Mouse (Mus musculus) MEL-GATA-1-ER (cell line): ENCODE data around the gene Slc24a4.
"Not testable (repeated sequence)": the region's sequence is repeated elsewhere in the genome, so short reads cannot be mapped to it uniquely, and the experiment has no call there.

ENCODE experiments used
- DNase-seq: peaks from one replicate; pipeline ENCODE4 v3.0.0-alpha.2; 2012; ENCODE audit warnings: low read depth; ENCODE audit errors: extremely low read depth

Slc24a4 gene

DNA sequence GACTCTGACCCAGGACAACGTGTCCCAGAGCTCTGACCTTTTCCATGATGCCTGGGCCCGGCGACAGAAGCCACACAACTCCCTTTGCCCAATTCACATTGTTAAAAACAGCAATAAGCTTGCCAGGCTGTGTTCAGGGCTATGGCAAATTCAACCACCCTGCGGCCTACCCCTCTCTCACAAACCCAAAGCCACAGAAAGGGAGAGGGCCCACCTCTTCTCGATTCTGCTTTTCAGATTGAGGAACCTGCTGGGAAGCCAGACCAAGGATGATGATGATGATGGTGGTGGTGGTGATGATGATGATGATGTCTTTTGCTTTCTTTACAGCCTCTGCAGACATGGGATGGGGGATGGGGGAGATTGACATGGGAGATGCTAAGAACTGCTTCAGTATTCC lies 117.7 kb downstream of the Slc24a4 start:
- DNase-seq = no peak

DNA sequence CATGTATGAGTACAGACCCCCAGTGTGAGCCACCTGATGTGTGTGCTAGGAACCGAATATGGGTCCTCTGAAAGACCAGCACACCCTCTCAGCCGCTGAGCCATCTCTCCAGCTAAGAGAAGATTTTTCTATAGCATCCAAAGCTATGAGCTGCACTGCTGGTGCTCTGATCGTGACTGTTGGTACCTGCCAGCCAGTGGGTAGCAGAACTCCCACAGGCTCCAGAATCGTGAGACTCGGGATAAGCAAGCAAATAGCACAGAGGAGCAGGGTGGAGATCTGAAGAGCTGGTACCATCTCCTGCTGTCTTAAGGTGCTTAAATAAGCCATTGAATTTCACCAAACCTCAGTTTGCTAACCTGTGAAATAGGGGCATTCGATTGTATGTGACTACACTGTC lies 119.6 kb downstream of the Slc24a4 start:
- no peak for DNase-seq

DNA sequence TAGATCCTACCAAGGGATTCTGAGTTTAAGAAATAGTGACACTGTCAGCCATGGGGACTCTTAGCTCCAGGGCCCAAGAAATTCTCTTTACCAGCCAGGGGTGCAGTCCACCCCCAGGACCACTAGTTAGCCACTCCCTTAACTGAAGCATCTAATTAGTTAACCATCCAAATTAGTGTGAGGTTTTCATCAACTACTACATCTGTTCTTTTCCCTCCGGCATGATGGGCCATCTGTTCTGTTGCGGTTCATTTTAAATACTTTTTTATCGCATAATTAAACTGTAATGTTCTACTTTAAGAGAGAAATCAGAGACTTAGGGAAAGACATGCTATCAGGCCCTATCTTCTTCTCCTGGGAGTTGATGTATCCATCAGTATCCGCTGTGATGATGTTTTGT lies 121.8 kb downstream of the Slc24a4 start:
- no peak for DNase-seq

DNA sequence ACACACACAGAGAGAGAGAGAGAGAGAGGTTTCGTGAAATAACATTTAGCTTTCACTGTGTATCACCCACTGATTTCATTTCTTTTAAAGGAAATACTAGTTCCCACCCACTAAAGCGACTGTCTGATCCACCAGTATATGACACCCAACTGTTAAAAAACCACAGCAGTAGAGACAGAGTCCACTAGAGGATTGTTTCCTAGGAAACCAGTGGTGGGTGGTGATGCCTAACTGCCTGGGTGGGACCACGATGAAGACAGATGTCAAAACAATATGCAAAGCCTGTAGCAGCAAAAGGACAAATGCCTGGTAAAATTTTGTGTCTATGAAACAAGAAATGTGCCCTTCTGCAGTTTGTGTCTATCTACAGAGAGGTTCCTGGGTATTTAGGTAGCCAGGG lies 122.5 kb downstream of the Slc24a4 start:
- no peak for DNase-seq

DNA sequence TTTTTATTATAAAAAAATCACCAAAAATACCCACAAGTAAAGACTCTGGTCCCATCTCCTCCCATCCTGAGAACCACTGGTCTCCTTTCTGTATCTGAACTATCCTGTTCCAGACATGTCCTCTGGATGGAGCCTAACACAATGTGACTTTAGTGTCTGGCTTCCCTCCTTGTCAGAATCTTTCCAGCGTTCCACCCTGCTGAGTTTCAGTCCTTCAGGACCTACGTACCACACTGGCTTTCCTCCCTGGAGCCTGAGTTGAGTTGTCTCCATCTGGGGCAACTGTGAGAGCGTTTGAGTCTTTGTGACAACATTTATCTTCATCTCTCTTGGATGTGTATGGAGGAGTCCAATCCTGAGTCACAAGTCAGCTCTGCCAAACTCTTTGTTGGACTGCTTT lies 123.5 kb downstream of the Slc24a4 start:
- no peak for DNase-seq

DNA sequence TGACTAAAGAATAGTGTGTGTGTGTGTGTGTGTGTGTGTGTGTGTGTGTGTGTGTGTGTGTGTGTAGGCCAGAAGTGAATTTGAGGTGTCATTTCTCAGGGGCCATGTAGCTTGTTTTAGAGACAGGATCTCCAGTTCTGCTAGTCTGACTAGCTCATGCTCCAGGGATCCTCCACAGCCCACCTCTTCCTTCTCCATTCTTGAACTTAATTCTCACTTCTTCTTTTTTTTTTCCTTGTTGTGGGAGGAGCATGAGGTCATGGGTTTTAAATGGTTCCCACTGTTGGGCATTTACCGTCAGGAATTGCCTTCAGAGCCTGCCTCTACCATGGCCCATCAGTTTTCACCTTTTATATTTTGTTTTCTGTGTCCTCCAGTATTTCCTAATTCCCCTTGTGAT lies 124.0 kb downstream of the Slc24a4 start:
- no peak for DNase-seq

DNA sequence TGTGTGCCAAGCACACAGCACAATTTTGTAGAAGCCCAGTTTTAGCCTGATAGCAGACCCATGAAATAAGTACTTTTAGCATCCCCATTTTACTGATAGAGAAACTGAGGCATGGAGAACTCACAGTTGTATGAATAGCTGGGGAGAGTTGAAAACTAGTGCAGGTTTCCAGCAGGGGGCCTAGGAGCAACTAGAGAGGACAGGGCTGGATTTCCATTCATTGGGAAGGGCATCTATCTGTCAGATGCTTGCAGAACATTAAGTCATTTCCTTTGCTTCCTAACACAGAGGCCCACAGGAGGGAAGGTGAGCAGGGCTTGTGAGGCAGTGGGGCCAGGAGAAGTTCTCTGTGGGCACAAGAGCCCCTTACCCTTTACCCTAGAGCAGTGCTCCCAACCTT lies 126.5 kb downstream of the Slc24a4 start:
- DNase-seq = no peak

DNA sequence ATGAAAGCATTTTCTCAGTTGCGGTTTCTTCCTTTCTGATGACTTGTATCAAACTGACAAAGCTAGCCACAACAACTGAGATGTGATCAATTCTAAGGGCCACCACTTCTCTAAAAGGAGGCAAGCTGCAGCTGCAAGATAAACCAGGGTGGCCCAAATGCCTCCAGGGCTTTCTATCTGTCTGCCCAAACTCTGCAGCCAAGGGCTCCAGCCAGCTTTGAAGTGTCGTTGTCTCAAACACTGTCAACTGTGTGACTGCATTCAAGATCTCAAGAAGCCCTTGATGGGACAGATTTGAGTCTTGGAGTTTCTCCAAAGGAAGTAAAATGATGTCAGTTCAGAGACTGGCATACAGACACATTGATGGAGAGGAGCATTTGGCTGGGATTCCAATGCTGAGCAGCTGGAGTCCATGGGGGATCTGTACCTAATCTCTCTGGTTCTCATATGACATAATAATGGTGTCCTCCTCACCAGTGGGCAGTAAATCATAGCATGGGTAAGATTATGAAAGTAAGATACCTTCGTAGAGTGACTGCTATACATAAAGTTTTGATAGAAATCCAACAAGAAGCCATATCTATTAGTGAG lies 130.1 kb downstream of the Slc24a4 start:
- peak; percentile 97 for DNase-seq

DNA sequence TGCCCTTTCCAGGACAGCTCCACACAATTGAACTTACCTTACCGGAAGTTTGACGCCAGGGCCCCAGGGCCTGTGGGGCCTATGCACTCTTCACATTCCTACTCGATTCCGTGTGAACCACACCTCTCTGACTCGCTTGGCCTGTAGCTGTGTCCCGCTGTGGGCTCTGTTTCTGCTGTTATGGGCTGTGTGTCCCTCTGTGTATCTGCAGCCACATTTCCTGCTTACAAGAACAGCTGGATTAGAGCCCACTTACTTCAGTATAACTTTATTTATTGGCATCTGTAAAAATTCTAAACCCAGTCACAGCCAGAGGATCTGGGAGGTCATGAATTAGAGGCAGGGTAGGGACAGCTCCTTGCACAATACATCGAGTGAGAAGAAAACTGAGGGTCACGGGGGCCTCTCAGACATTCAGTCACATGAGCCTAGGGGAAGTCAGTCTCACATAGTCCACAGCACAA lies 133.4 kb downstream of the Slc24a4 start:
- no peak for DNase-seq

DNA sequence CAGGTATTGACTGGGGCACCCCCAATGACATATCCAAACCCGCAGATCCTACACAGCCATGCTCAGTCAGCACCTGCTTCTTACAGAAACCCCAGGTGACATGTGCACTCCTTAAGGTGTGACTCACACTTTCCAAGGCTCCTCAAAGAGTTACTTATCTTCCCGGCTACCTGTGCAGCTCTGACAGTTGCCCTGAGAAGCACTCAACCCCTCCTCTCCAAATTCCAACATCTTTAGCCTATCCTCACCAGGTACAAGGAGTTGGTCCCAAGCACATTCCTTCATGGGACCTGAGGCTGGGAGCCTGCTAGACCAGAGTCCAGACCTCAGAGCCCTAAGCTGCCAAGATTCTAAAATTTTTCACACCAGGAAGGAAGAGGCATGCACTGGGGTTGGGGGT lies 134.3 kb downstream of the Slc24a4 start:
- no peak for DNase-seq

DNA sequence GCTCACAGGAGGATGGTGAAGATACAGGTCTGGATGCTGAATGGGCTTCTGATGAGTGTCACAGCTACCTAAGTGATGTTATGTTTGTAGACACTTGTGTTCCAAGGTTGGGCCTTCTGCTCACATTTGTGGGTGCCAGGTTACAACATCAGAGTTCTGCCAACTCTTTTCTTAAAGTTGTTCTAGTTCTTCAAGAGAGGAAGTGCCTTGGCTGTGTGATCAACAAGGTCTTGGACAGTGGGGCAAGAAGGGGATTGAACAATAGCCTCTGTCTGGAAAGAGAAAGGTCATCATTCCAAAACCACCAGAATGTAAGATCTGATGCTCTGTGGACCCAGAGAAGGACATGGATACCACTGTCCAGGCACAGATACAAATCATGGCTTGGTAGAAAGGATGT lies 134.7 kb downstream of the Slc24a4 start:
- no peak for DNase-seq

DNA sequence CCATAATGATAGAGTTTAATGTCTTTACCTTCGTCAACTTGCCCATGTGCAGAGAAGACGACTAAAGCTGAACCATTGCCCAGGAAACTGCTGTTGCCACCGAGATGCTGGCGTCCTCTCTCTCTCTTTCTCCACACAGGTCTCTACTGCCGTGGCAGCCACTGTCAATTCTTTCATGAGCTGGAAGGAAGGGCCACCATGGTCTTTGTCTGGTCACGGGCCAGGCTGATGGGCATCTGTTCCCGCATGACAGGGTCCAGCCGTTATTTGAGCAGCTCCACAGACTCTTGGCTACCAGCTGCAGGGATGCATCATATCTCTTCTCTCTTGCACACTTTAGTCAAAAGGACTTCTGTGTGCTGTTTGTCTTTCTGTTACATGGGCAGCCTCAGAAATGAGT lies 137.9 kb downstream of the Slc24a4 start:
- no peak for DNase-seq

DNA sequence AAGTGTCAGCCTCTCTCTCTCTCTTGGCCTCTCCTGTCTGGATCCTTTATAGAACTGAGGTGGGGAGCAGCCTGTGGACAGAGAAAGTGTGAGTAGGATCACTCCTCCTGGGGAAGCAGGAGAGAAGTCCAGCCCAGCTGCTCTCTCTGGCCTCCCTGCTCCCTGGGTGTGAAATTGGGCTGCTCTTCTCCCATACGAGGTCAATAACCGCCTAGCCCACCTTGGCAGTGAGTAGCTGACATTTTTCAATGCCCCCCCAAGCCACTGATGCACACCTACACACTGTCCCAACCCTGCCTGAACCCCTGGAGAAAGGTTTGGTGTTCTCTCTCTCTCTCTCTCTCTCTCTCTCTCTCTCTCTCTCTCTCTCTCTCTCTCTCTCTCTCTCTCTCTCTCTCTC lies 140.6 kb downstream of the Slc24a4 start:
- no peak for DNase-seq

DNA sequence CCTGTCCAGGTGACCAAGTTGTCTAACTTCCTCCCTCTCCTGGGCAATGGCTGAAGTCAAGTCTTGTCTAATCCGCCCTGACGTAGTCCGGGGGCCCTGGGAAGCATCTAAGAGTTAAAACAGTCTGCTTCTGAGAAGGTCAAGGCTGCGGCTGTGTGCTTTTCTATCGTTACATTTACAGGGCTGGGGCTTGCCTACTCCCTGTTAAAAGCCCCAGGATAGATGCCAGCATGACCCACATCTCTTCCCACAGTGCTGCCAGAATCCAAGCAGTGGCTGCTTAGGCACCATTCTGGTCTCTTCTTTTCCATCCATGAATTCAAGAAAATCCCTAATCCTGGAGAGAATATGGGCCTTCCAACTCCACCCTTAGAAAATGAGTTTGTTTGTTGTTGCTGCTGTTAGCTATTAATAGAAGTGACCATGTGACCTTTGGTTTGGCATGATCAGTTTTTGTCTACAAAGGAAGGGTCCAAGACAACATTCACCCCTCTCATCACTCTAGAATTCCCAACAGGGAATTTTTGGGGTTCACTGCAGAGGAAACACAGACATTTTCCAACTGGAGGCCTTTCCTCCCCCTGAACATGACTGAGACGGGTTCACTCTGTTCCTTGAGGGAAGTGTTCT lies 142.4 kb downstream of the Slc24a4 start:
- no peak for DNase-seq

DNA sequence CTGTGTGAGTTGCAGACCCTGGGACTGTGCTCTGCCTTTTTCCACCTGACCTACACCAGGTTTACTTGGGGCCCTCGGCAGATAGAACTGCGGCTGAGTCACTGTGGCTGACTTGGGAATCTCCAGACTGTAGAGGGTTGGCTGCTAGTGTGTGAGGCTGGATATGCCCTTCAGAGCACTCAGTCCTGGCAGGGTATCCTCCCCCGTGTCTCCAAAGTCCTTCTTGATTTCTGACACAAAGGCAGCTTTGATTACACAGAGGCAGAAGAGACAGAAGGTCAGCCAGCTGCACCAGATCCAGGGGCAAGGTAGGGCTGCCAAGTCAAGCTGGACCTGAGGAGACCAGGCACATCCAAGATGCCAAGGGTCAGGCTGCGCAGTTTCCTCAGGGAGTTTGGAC lies 142.9 kb downstream of the Slc24a4 start:
- DNase-seq = no peak

DNA sequence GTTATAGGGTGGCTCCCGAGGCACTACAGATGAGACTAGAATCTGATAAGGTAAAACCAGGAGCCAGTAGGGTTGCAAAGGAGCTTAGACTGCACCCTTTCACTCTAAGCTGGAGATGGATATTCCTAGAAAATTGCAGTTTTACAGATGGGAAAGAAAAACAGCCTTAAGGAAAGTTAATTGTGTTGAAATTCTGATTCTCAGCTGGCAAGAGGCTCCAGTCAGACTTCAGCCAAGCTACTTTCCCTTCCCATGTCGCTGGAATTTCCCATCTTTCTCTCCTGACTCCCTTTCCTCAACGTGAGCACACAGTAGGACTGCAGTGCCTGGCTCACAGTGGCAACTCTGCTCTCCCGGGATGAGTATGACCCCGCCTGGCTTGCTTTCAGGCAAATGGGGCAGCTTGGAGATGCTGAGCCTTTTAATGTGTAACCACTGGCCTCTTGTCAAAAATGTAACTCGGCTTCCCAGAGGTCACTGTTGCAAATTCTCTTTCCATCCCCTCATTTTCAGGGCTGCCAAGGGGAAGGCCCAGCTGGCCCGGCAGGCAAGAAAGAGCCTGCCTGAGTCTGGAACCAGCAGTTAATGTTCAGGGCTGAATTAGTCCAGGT lies 147.4 kb downstream of the Slc24a4 start:
- no peak for DNase-seq

DNA sequence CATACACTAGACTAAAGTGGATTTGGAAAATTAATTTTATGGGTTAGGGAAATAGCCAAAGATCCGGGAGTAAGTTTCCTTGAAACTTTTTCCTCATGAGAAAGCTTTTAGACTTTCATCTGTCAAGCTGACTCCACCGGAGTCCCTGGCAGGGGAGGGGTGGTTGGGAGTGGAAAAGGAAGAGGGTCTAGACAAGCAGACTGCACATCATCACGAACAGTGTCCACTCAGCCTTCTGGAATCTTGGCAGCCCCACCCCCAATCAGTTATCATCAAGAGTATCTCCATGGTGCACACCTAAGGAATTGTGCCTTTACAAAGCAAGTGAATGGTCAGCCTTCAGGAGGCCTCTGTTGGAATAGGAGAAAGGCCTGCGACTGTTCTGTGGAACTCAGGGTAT lies 151.8 kb downstream of the Slc24a4 start:
- DNase-seq = not testable (repeated sequence)

DNA sequence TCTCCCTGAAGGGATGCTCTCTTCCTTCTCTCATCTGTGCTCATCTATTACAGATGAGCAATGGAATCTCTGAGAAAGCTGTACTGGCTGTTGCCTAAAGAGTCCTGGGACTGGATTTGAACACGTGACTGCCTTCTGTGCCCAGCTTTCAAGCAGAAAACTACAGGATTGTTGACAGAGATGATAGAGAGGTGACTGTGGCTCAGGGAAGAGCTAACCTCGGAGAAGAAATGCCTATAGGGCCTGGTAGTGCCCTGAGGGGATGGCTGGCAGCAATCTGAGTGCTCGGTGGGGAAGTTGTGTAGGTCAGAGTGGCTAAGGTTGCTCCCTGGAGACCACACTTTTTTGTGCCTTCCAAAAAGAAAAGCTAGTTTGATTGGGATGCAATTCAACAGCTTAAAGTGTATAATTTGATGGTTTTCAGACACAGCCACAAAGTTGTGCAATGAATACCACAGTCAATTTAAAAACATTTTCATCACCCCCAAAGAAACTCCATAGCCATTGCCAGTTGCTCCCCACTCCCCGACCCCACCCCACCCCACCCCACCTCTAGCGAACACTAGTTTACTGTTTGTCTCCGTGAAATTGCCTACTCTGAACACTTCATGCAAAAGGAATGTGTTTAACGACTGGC lies 152.5 kb downstream of the Slc24a4 start:
- no peak for DNase-seq

DNA sequence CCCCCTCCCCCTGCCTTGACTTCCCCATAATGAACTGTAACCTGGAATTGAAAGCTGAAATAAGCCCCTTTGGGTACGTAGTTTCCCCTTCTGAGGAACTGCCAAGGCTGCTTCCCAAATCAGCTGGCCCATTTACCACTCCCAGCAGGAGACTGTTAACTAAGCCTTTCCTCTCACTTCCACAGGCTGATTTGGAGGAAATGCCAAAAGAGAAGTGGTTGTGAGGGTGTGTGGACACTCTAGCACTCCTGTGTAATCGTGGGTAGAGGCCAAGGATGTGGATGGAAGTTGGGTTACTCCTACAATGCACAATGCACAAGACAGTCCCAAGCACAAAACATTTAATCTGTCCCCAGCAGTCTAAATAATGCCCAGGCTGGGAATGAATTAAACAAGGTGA lies 153.6 kb downstream of the Slc24a4 start:
- DNase-seq = no peak

DNA sequence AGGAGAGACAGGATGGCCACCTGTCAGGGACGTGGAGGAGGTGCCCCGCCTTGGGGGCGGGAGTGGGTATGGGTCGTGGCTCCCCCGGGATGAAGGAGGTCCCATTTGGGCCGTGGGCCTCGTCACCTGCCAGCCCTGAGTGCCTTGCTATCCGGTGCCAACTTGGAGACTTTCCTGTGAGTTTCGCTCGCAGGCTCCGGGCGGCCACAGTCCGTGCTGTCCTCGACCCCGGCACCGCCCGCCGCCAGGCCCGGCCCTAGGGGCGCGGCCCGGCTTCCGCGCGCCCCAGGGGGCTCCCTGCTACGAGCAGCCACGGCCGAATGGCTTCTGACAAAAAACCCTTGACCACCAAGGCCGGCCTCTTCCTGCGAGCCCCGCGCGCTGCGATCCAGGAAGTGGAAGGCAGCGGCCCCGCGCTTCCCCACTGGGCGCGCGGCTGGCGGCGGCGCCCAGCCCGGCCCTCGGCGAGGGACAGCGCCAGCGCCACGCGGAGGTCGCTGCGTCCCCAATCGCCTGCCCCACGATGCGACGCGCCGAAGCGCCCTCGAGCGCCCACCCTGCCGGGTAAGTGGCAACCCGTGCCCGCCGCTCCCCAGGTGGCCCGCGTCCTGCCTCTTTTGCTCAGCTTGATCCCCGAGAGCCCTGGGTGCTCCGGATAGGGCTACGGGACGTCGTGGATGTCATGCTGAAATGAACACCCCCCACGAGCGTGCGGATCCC lies 154.4 kb downstream of the Slc24a4 start, which contains the start of gene Rin3:
Gene Rin3 (plus strand): TSS at position 286 of the 720 bp plus-strand sequence.
- no peak for DNase-seq

DNA sequence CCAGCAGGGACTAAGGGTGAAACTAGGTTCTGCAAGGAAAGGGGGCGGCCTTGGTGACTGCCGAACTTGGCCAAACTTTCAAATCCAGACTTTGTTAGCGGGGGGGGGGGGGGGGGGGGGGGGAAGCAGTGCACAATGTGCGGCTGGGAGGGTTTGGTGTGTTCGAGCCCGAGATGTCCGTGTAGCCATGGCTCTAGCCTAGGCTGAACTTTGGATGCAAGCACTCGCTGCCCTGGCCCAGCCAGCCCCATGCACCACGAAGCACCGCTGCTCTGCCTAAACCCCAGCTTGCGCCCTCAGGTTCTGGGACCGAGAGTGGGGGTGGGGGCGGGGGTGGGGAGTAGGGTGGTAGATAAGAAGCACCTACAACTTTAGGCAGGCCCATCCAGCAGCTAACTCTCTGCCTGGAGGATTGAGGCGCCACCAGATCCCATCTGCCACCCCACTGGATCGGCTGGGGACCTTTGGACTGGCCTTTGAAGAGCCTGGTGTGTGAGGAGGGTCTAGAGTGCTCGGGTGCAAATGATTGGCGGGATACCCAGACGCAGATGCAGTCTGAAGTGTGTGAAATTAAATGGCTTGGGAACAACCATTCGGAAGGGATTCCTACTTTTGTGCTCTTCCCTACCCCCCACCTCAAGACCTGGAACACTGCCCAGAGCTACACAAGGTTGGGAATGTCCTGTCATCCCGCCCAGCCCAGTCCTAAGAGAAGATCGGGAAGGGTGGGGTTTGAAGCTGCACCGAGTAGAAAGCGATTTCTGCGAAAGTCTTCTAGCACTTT lies 155.1 kb downstream of the Slc24a4 start:
- DNase-seq = no peak
